Mouse (Mus musculus): ENCODE measurements around the gene Rapgef1. TPM values are rescaled to one million over a fixed set of nuclear protein-coding genes. Genes with fewer than 3 reads are reported as not detected.
A peak's percentile ranks its signal among the peaks of the same experiment; 100 is the strongest.

Rapgef1 gene
- total and polyA plus RNA-seq, 2 experiments, result 11.8 to 25.3 TPM

- Histone ChIP-seq H3K27me3 (ENCODE audit: control insufficient read depth, insufficient read depth, low read length) (no peaks in the 10 kb centered on the region), H3K9ac (ENCODE audit: low read depth, low read length) (0 out of 2 replicates have a peak overlapping the region, but pooled peaks have one; percentile 4), H3K27ac (replicated peaks; ENCODE audit: insufficient read depth, low read depth, low read length) (no peak overlapping the region; the same call in 1 of the 2 replicates), H3K4me3 (ENCODE audit: insufficient read depth, low read depth, low read length) (no peak overlapping the region), H3K36me3 (ENCODE audit: control insufficient read depth, insufficient read depth, low read length) (no peaks in the 10 kb centered on the region), H3K79me2 (ENCODE audit: control insufficient read depth, insufficient read depth, low read length) (peaks cover 64% of the 10 kb centered on the region; the same call in 1 of the 2 replicates), H3K4me1 (ENCODE audit: control insufficient read depth, insufficient read depth, low read length) (peaks cover 29% of the 10 kb centered on the region)
- WGBS, result 81% methylated on average over 5 of the region's 5 CpGs
- DNase-seq (ENCODE audit: extremely low read depth, low read depth, low spot score), result no peak
- TF ChIP-seq POLR2A (IDR thresholded peaks at IDR 0.05; ENCODE audit: extremely low read depth, insufficient read depth, low read length) (no peak), CTCF (IDR thresholded peaks at IDR 0.05; ENCODE audit: low read depth, low read length) (no peak)
These were observed 15.0 kb downstream of the Rapgef1 start for GRCm38 (mm10) chr2:29634541-29634940.

GRCm38 (mm10) chr2:29635966-29636507 lies 16.5 kb downstream of the Rapgef1 start:
- Histone ChIP-seq H3K9ac (ENCODE audit: low read depth, low read length) (no peak overlapping the region), H3K4me3 (ENCODE audit: insufficient read depth, low read depth, low read length) (no peak overlapping the region), H3K79me2 (ENCODE audit: control insufficient read depth, insufficient read depth, low read length) (peaks cover 61% of the 10 kb centered on the region; the same call in 1 of the 2 replicates), H3K27ac (replicated peaks; ENCODE audit: insufficient read depth, low read depth, low read length) (no peak overlapping the region), H3K27me3 (ENCODE audit: control insufficient read depth, insufficient read depth, low read length) (no peaks in the 10 kb centered on the region), H3K4me1 (ENCODE audit: control insufficient read depth, insufficient read depth, low read length) (peaks cover 28% of the 10 kb centered on the region), H3K36me3 (ENCODE audit: control insufficient read depth, insufficient read depth, low read length) (no peaks in the 10 kb centered on the region)
- no peak for TF ChIP-seq CTCF (IDR thresholded peaks at IDR 0.05; ENCODE audit: low read depth, low read length)
- no peak for TF ChIP-seq POLR2A (IDR thresholded peaks at IDR 0.05; ENCODE audit: extremely low read depth, insufficient read depth, low read length)
- 86% methylated on average over 5 of the region's 5 CpGs for WGBS
- DNase-seq (ENCODE audit: extremely low read depth, low read depth, low spot score), result no peak

DNA sequence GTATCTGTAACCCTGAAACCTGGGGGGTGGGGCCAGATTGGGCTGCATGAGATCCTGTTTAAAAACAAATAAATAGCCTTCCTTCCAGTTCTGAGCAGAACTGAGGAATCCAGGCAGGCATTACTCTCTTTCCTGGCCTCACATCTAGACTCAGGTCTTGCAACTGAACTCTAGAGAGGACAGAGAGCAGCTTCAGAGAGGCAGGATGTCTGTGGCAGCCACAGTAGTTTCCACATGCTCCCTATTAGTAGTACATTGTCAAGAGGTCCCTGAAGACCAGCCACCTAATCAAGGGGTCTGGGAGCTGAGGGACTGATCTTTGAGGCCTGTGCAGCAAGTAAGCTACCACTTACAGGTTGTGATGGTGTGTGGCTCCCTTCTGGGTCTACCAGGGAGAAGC lies 18.0 kb downstream of the Rapgef1 start:
- Histone ChIP-seq H3K79me2 (ENCODE audit: control insufficient read depth, insufficient read depth, low read length) (peaks cover 63% of the 10 kb centered on the region; the same call in 1 of the 2 replicates), H3K4me3 (ENCODE audit: insufficient read depth, low read depth, low read length) (no peak overlapping the region), H3K9ac (ENCODE audit: low read depth, low read length) (no peak overlapping the region), H3K4me1 (ENCODE audit: control insufficient read depth, insufficient read depth, low read length) (peaks cover 22% of the 10 kb centered on the region), H3K27ac (replicated peaks; ENCODE audit: insufficient read depth, low read depth, low read length) (no peak overlapping the region), H3K36me3 (ENCODE audit: control insufficient read depth, insufficient read depth, low read length) (no peaks in the 10 kb centered on the region), H3K27me3 (ENCODE audit: control insufficient read depth, insufficient read depth, low read length) (no peaks in the 10 kb centered on the region)
- no peak for DNase-seq (ENCODE audit: extremely low read depth, low read depth, low spot score)
- TF ChIP-seq POLR2A (IDR thresholded peaks at IDR 0.05; ENCODE audit: extremely low read depth, insufficient read depth, low read length) (no peak), CTCF (IDR thresholded peaks at IDR 0.05; ENCODE audit: low read depth, low read length) (no peak)

- H3K27ac ChIP-seq (replicated peaks; ENCODE audit: insufficient read depth, low read depth, low read length), result peak overlapping the region; percentile 43; the same call in 1 of the 2 replicates
- H3K36me3 ChIP-seq (ENCODE audit: control insufficient read depth, insufficient read depth, low read length), result no peaks in the 10 kb centered on the region
- DNase-seq (ENCODE audit: extremely low read depth, low read depth, low spot score), result no peak
- no peak overlapping the region for H3K9ac ChIP-seq (ENCODE audit: low read depth, low read length)
- peaks cover 64% of the 10 kb centered on the region; the same call in 1 of the 2 replicates for H3K79me2 ChIP-seq (ENCODE audit: control insufficient read depth, insufficient read depth, low read length)
- H3K4me1 ChIP-seq (ENCODE audit: control insufficient read depth, insufficient read depth, low read length), result peaks cover 11% of the 10 kb centered on the region
- no peak overlapping the region for H3K4me3 ChIP-seq (ENCODE audit: insufficient read depth, low read depth, low read length)
- 71% methylated on average over 1 of the region's 1 CpGs for WGBS
- TF ChIP-seq POLR2A (IDR thresholded peaks at IDR 0.05; ENCODE audit: extremely low read depth, insufficient read depth, low read length) (no peak), CTCF (IDR thresholded peaks at IDR 0.05; ENCODE audit: low read depth, low read length) (no peak)
- no peaks in the 10 kb centered on the region for H3K27me3 ChIP-seq (ENCODE audit: control insufficient read depth, insufficient read depth, low read length)
These were observed 19.9 kb downstream of the Rapgef1 start for GRCm38 (mm10) chr2:29639377-29639776.

GRCm38 (mm10) chr2:29639953-29640743 lies 20.6 kb downstream of the Rapgef1 start:
- Histone ChIP-seq H3K36me3 (ENCODE audit: control insufficient read depth, insufficient read depth, low read length) (no peaks in the 10 kb centered on the region), H3K79me2 (ENCODE audit: control insufficient read depth, insufficient read depth, low read length) (peaks cover 62% of the 10 kb centered on the region; the same call in 1 of the 2 replicates), H3K4me3 (ENCODE audit: insufficient read depth, low read depth, low read length) (no peak overlapping the region), H3K27me3 (ENCODE audit: control insufficient read depth, insufficient read depth, low read length) (no peaks in the 10 kb centered on the region), H3K9ac (ENCODE audit: low read depth, low read length) (no peak overlapping the region), H3K4me1 (ENCODE audit: control insufficient read depth, insufficient read depth, low read length) (peaks cover 6% of the 10 kb centered on the region), H3K27ac (replicated peaks; ENCODE audit: insufficient read depth, low read depth, low read length) (peak overlapping the region; percentile 43; the same call in 1 of the 2 replicates)
- DNase-seq (ENCODE audit: extremely low read depth, low read depth, low spot score), result no peak
- no peak for TF ChIP-seq POLR2A (IDR thresholded peaks at IDR 0.05; ENCODE audit: extremely low read depth, insufficient read depth, low read length)
- TF ChIP-seq CTCF (IDR thresholded peaks at IDR 0.05; ENCODE audit: low read depth, low read length), result no peak
- WGBS, result 67% methylated on average over 5 of the region's 5 CpGs
